Mouse (Mus musculus) heart, embryonic 10.5 days (tissue): ENCODE measurements around the gene Mios. TPM values are rescaled to one million over a fixed set of nuclear protein-coding genes. Genes with fewer than 3 reads are reported as not detected.

Source experiments
- polyA plus RNA-seq: library from polyadenylated mRNA; unstranded; fragments of >200 nt; fragmentation: Nextera tagmentation; extraction: Ambion mirVana; gene quantifications from 2 replicates; pipeline ENCODE4 v1.2.1, GENCODE M21; 2016

Mios gene
- polyA plus RNA-seq, 1 experiment from 2014 or later: 22.0 TPM

Other genes starting within 250 kb of the Mios start
- gene Col28a1, start 16.6 kb upstream of the Mios start, polyA plus RNA-seq: not detected in 2 replicates
- 142 and 162 TPM in 2 replicates for gene Rpa3, start 50.0 kb downstream of the Mios start, polyA plus RNA-seq
- 24.8 and 30.3 TPM in 2 replicates for gene Umad1, start 50.1 kb downstream of the Mios start, polyA plus RNA-seq
- 9.1 and 9.5 TPM in 2 replicates for gene Gm45062, start 50.2 kb downstream of the Mios start, polyA plus RNA-seq